Mouse (Mus musculus) spleen, adult 12 weeks (tissue): Measurements from ENCODE around the gene Axl.
A peak's percentile ranks its signal among the peaks of the same experiment; 100 is the strongest.

ENCODE experiments used
- DNase-seq: peaks from one replicate; pipeline ENCODE4 v3.0.0; 2022; ENCODE audit warnings: low spot score

The Axl gene

GRCm38 (mm10) chr7:25788220-25789128 lies at the start of gene Axl:
Gene Axl, minus strand, starts transcription at chr7:25788705.
- DNase-seq, result no peak

GRCm38 (mm10) chr7:25835188-25835891 lies 46.8 kb upstream of the Axl start:
- DNase-seq, result no peak

DNA sequence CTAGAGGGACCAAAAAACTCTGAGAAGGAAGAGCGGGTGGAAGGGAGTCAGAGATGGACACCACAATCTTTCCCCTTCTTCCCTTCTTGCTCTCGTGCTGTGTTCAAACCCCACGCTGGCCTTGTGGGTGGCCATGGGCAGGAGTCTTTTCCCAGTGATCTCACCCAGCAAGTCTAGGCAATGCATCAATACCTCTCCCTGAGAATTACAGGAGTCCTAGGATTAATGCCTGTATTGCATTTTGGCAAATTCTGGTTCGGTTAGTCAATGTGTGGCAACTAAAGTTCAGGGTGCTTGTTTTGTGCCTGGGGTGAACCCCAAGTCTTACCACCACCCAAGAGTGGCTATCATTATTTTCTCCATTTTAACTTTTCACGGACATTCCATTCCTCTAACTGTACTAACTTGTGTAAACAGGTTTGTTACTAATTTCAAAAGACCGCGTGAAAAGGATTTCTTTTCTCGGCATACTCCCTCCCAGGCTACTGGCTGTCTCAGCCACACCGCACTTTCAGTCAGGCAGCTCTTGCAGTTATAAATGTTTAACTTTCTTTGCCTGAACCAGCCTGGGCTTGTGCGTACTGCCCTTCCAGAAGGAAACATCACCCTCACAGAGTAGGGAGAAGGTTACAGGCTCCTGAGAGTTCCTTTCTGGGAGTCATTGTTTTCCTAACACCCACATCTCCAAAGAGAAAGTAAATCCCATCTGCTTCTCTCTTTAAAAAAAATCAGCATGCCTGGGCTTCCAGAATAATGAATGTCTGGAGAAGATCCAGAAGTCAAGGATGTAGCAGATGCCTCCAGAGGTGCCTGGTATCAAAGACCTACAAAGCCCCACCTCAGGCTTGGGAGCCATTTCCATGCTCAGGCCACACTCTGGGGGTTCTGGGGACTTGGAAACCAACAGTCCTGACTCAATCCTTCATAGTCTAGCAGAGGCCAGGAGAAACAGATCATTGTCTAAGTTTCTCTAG lies 43.3 kb upstream of the Axl start:
- DNase-seq, result no peak

- no peak for DNase-seq
Measured at GRCm38 (mm10) chr7:25830251-25830650, 41.7 kb upstream of the Axl start.

DNA sequence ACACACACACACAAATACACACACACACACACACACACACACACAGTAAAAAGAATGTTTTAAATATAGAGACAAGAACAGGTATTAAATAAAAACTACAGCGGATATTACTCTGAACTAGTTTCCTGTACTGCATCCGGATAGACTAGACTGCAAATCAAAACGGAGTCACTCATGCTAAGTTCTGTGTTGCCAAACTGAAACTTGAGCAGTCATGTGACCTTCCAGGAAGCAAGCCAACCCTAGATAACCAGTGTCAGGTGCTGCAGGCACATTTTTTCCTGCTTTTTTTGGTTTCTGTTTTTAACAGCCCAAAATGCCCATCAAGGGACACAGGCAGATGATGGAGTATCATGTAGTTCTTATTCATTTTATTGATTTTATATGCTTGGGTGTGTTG lies 38.7 kb upstream of the Axl start:
- no peak for DNase-seq

GRCm38 (mm10) chr7:25826029-25826428 lies 37.5 kb upstream of the Axl start:
- DNase-seq, result no peak

DNA sequence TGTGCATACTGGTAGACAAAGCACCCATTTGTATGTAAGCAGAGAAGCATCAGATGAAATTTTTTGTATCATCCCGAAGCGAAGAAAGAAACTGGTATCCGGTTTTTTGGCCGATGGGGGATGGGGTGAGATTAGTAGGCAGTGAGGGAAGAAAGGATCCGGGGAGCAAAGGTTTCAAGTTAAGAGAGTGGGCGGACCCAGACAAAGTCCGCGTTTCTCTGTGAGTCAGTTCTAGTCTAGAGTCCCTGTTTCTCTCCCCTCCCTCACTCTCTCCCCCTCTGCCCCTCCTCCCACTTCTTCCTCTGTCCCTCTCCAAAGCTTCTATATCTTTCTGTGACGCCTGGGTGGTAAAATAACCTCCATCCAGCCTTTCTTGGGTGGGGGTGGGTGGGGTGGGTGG lies 36.5 kb upstream of the Axl start:
- no peak for DNase-seq

DNA sequence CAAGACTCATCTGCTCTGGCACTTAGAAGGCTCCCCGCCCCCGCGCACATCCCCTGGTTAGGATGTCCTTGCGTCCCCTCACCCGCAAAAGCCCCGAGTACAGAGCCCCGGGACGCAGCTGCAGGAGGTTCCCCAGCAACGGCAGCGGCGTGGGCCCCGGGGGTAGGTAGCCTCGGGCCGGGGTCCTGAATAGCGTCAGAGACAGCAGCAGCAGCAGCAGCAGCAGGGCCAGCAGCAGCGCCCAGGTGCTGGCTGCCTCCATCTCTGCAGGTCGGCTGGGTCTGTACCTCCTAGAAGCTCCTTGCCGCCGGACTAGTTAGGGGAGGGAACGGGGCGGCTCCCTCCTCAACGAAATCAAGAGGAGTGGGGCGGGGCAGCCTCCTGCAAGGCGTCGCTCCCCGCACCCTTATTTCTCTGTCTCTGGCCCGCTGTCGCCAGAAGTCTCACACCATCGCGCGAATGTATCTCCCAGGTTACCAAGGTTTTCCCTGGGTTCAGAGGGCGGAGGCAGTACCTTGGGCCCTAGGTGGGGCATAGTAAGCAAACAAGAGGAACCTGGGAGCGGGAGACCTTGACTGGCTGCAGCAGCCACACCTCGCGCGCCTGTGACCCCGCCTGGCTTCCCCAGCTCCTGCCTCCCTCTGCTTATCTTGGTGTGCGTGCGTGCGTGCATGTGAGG lies 27.9 kb upstream of the Axl start, which contains the start of gene Cyp2s1:
Cyp2s1 (minus strand) TSS at position 673 of the 679 bp plus-strand sequence.
- DNase-seq, result no peak

GRCm38 (mm10) chr7:25815571-25815970 lies 27.1 kb upstream of the Axl start:
- DNase-seq, result no peak

GRCm38 (mm10) chr7:25814711-25815110 lies 26.2 kb upstream of the Axl start:
- no peak for DNase-seq

GRCm38 (mm10) chr7:25812195-25812594 lies 23.7 kb upstream of the Axl start:
- no peak for DNase-seq

GRCm38 (mm10) chr7:25811716-25812115 lies 23.2 kb upstream of the Axl start:
- no peak for DNase-seq

DNA sequence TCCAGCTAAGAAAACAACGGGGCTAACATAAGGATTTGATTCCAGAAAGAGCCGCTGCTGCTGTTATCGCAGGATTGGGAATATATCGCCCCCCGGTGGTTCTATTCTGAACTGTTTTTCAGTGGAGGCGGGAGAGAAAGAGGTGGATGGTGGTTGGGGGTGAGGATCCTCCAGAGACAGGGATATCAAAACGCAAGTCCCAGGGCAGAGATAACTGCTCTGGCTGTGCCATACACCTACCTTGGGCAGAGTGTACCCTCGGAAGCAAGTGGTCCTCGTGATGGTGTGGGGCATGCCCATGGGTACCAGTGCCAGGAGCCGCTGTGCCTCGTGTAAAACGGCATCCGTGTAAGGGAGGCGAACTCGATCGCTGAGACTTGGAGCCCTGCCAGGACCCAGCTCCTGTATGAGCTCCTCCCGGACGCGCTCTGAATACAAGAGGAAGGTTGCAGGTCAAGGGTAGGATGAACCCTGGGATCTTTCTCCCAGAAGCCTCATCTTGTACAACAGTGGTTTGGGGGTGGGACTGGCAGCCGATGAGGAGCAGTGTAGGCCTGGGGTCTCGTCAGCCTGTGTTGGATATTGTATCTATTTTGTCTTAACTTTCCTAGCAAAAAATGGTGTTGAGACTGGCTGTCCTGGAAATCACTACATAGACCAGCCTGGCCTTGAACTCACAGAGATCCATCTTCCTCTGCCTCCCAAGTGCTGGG lies 17.3 kb upstream of the Axl start:
- peak; percentile 12 for DNase-seq

DNA sequence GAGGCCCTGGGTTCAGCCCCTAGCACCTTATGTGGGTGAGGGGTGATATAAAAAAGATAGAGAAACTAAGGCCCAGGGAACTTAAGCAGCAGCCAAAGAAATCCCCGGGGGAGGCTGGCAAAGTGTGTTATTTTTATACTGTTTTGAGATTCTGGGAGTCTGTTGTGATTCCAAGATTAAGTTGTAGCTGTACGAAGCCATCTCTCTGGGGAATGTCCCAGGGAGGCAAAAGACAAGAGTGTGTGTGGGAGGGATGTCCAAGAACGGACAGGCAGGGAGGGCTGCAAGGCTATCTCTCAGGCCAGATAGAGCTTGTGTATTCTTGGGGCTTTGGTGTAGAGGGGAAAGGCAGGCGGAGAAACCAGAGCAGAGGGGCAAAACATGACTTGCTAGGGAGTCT lies 16.3 kb upstream of the Axl start:
- no peak for DNase-seq

GRCm38 (mm10) chr7:25803460-25803859 lies 15.0 kb upstream of the Axl start:
- no peak for DNase-seq

DNA sequence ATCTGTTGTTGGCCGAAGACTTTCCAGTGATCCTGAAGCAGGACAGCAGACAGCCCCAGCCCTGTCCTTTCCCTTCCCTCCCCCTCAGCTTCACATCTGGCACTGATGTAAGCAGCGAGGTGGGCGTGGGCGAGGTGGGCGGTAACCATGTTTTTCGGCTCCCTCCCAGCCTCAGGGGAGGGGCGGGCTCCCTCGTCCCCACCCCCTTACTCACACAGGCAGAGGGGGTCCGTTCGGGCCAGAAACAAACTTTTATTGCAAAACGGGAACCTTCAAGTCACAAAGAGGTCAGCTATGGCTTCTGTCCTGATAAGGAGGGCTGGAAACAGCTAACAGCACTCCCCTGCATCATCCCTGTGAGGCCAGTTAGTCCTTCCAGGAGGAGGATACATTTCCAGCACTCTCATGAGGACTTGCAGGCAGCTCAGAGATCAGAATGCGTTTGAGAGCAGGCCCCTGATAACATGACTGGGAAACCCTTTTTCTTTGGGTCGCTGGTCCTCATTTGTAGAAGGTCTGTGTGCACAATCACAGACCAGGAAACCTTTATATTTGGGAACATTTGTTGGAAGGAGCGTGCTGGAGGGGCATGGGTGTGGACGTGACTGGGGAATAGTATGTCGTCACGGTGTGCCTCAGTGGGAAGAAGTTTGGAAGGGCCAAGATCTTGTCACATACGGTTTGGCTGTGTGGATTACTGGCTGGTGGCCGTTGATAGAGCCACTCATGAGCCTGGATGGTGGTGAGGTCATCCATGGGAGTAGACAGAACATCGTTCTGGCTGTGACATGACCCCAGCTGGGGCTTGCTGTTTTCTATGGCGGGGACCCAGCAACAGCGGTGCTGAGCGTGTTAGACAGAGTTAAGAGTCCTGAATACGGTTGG lies 14.0 kb upstream of the Axl start:
- DNase-seq, result no peak

GRCm38 (mm10) chr7:25801031-25801430 lies 12.5 kb upstream of the Axl start:
- DNase-seq, result no peak

DNA sequence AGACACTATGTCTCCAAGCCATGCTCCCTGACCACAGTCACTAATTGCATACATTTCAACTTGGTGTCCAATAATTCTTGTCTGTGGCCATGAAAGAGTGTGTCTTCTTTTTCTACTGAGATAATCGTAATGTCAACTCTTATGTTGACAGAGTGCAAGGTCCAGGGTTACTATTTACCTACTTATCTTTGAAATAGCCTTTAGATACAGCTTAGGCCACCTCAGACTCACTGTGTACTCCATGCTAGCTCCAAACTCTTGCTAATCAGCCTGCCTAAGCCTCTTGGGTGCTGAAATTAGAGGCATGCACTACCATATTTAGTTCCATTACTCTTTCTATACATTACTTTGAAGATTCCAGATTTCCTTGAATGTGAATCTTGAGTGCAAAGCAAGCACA lies 10.9 kb upstream of the Axl start:
- no peak for DNase-seq

DNA sequence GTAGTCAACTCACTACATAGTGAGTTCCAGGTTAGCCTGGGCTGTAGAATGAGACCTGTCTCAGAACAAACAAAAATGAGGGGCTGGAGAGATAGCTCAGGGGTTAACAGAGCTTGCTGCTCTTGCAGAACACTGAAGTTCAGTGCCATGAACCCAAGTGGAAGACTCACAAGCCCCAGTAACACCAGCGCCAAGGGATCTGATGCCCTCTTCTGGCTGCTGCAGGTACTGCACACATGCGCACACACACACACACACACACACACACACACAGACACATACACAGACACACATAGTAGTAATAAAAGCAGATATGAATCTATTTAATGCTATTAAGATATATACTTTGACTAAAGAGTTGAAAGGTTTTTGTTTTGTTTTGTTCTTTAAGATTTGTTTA lies 10.0 kb upstream of the Axl start:
- DNase-seq, result no peak

DNA sequence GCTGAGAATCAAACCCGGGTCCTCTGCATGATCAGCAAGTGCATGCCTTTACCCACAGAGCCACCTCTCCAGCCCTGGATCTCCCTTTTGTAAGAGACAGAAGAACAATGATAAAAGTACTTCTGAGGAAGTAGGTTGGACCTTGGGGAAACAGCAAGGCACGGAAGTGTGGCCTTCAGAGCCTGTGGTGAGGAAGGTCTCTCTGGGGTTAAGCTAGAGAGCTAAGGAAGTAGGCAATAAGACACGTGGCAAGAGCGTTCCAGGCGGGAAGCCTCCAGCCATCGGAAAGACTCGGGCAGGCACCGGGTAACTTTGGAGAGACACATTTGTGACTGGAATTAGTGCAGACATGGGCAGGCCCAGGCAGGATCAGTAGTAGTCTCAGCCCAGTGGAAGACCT lies 6.3 kb upstream of the Axl start:
- no peak for DNase-seq
